Mouse (Mus musculus): ENCODE measurements around the gene Cps1.

GRCm38 (mm10) chr1:67151246-67151645 is 28.4 kb downstream of the Cps1 start:
- TF ChIP-seq POLR2A (IDR thresholded peaks at IDR 0.05; ENCODE audit: borderline replicate concordance, low read depth, low read length): no peak
- TF ChIP-seq CTCF (IDR thresholded peaks at IDR 0.05; ENCODE audit: low read depth, low read length): no peak
